Mouse (Mus musculus): ENCODE measurements around the gene Itpr2. TPM values are rescaled to one million over a fixed set of nuclear protein-coding genes. Genes with fewer than 3 reads are reported as not detected.
A peak's percentile ranks its signal among the peaks of the same experiment; 100 is the strongest.

Itpr2 gene
- polyA plus RNA-seq, 1 experiment from 2014 or later = 6.2 TPM

- Histone ChIP-seq H3K4me3 (replicated peaks; ENCODE audit: low read length) (no peak overlapping the region), H3K9me3 (ENCODE audit: control insufficient read depth, low read length) (no peaks in the 10 kb centered on the region), H3K36me3 (replicated peaks; ENCODE audit: control insufficient read depth, insufficient read depth) (no peaks in the 10 kb centered on the region), H3K27me3 (ENCODE audit: control insufficient read depth, insufficient read depth, low read length) (no peaks in the 10 kb centered on the region), H3K9ac (no peak overlapping the region), H3K27ac (no peak overlapping the region), H3K4me2 (replicated peaks) (no peak overlapping the region), H3K4me1 (replicated peaks; ENCODE audit: control insufficient read depth, insufficient read depth, low read length) (0 out of 2 replicates have a peak, but pooled peaks cover 4% of the 10 kb centered on the region)
- 67% methylated on average over 15 of the region's 15 CpGs for WGBS
- DNase-seq (ENCODE audit: low spot score) (no peak), ATAC-seq (ENCODE audit: low FRiP score) (no peak)
Measured at GRCm38 (mm10) chr6:146083056-146083961, 418.7 kb downstream of the Itpr2 start.

GRCm38 (mm10) chr6:146082476-146082875 is 419.5 kb downstream of the Itpr2 start:
- WGBS = 95% methylated on average over 9 of the region's 9 CpGs
- Histone ChIP-seq H3K4me3 (replicated peaks; ENCODE audit: low read length) (no peak overlapping the region), H3K27ac (no peak overlapping the region), H3K4me2 (replicated peaks) (no peak overlapping the region), H3K27me3 (ENCODE audit: control insufficient read depth, insufficient read depth, low read length) (no peaks in the 10 kb centered on the region), H3K9me3 (ENCODE audit: control insufficient read depth, low read length) (no peaks in the 10 kb centered on the region), H3K36me3 (replicated peaks; ENCODE audit: control insufficient read depth, insufficient read depth) (no peaks in the 10 kb centered on the region), H3K9ac (no peak overlapping the region), H3K4me1 (replicated peaks; ENCODE audit: control insufficient read depth, insufficient read depth, low read length) (0 out of 2 replicates have a peak, but pooled peaks cover 4% of the 10 kb centered on the region)
- ATAC-seq (ENCODE audit: low FRiP score) = no peak
- no peak for DNase-seq (ENCODE audit: low spot score)

- DNase-seq (ENCODE audit: low spot score) = no peak
- Histone ChIP-seq H3K27ac (no peak overlapping the region), H3K4me2 (replicated peaks) (no peak overlapping the region), H3K27me3 (ENCODE audit: control insufficient read depth, insufficient read depth, low read length) (no peaks in the 10 kb centered on the region), H3K9ac (no peak overlapping the region), H3K9me3 (ENCODE audit: control insufficient read depth, low read length) (no peaks in the 10 kb centered on the region), H3K4me3 (replicated peaks; ENCODE audit: low read length) (no peak overlapping the region), H3K4me1 (replicated peaks; ENCODE audit: control insufficient read depth, insufficient read depth, low read length) (0 out of 2 replicates have a peak, but pooled peaks cover 4% of the 10 kb centered on the region), H3K36me3 (replicated peaks; ENCODE audit: control insufficient read depth, insufficient read depth) (no peaks in the 10 kb centered on the region)
- no peak for ATAC-seq (ENCODE audit: low FRiP score)
- 89% methylated on average over 8 of the region's 8 CpGs for WGBS
Measured at GRCm38 (mm10) chr6:146081578-146081977, 420.4 kb downstream of the Itpr2 start.

GRCm38 (mm10) chr6:146080546-146081512 is 421.2 kb downstream of the Itpr2 start:
- H3K4me1 ChIP-seq (replicated peaks; ENCODE audit: control insufficient read depth, insufficient read depth, low read length) = 0 out of 2 replicates have a peak, but pooled peaks cover 4% of the 10 kb centered on the region
- no peaks in the 10 kb centered on the region for H3K9me3 ChIP-seq (ENCODE audit: control insufficient read depth, low read length)
- ATAC-seq (ENCODE audit: low FRiP score) = no peak
- H3K36me3 ChIP-seq (replicated peaks; ENCODE audit: control insufficient read depth, insufficient read depth) = no peaks in the 10 kb centered on the region
- no peak overlapping the region for H3K9ac ChIP-seq
- no peak for DNase-seq (ENCODE audit: low spot score)
- WGBS = 72% methylated on average over 18 of the region's 18 CpGs
- no peak overlapping the region for H3K4me2 ChIP-seq (replicated peaks)
- H3K4me3 ChIP-seq (replicated peaks; ENCODE audit: low read length) = no peak overlapping the region
- H3K27ac ChIP-seq = no peak overlapping the region
- H3K27me3 ChIP-seq (ENCODE audit: control insufficient read depth, insufficient read depth, low read length) = no peaks in the 10 kb centered on the region

GRCm38 (mm10) chr6:146079734-146080443 is 422.1 kb downstream of the Itpr2 start:
- Histone ChIP-seq H3K9ac (no peak overlapping the region), H3K36me3 (replicated peaks; ENCODE audit: control insufficient read depth, insufficient read depth) (no peaks in the 10 kb centered on the region), H3K27ac (no peak overlapping the region), H3K4me3 (replicated peaks; ENCODE audit: low read length) (no peak overlapping the region), H3K27me3 (ENCODE audit: control insufficient read depth, insufficient read depth, low read length) (no peaks in the 10 kb centered on the region), H3K4me2 (replicated peaks) (no peak overlapping the region), H3K9me3 (ENCODE audit: control insufficient read depth, low read length) (no peaks in the 10 kb centered on the region), H3K4me1 (replicated peaks; ENCODE audit: control insufficient read depth, insufficient read depth, low read length) (0 out of 2 replicates have a peak, but pooled peaks cover 4% of the 10 kb centered on the region)
- DNase-seq (ENCODE audit: low spot score) (no peak), ATAC-seq (ENCODE audit: low FRiP score) (no peak)
- 56% methylated on average over 3 of the region's 3 CpGs for WGBS

GRCm38 (mm10) chr6:146079261-146079660 is 422.8 kb downstream of the Itpr2 start:
- H3K9ac ChIP-seq = no peak overlapping the region
- 47% methylated on average over 5 of the region's 5 CpGs for WGBS
- no peak for ATAC-seq (ENCODE audit: low FRiP score)

GRCm38 (mm10) chr6:146078136-146078535 is 423.9 kb downstream of the Itpr2 start:
- DNase-seq (ENCODE audit: low spot score) (no peak), ATAC-seq (ENCODE audit: low FRiP score) (no peak)
- Histone ChIP-seq H3K36me3 (replicated peaks; ENCODE audit: control insufficient read depth, insufficient read depth) (no peaks in the 10 kb centered on the region), H3K4me2 (replicated peaks) (no peak overlapping the region), H3K4me1 (replicated peaks; ENCODE audit: control insufficient read depth, insufficient read depth, low read length) (0 out of 2 replicates have a peak, but pooled peaks cover 4% of the 10 kb centered on the region), H3K27me3 (ENCODE audit: control insufficient read depth, insufficient read depth, low read length) (no peaks in the 10 kb centered on the region), H3K9ac (no peak overlapping the region), H3K4me3 (replicated peaks; ENCODE audit: low read length) (no peak overlapping the region), H3K9me3 (ENCODE audit: control insufficient read depth, low read length) (peaks cover 7% of the 10 kb centered on the region; the same call in 1 of the 2 replicates), H3K27ac (no peak overlapping the region)
- 88% methylated on average over 15 of the region's 15 CpGs for WGBS

More at GRCm38 (mm10) chr6:146079261-146079660, 422.8 kb downstream of the Itpr2 start:
- DNase-seq (ENCODE audit: low spot score) = peak; percentile 78
- Histone ChIP-seq H3K36me3 (replicated peaks; ENCODE audit: control insufficient read depth, insufficient read depth) (no peaks in the 10 kb centered on the region), H3K4me2 (replicated peaks) (no peak overlapping the region), H3K27me3 (ENCODE audit: control insufficient read depth, insufficient read depth, low read length) (no peaks in the 10 kb centered on the region), H3K4me1 (replicated peaks; ENCODE audit: control insufficient read depth, insufficient read depth, low read length) (0 out of 2 replicates have a peak, but pooled peaks cover 4% of the 10 kb centered on the region), H3K27ac (no peak overlapping the region), H3K4me3 (replicated peaks; ENCODE audit: low read length) (no peak overlapping the region), H3K9me3 (ENCODE audit: control insufficient read depth, low read length) (no peaks in the 10 kb centered on the region)

GRCm38 (mm10) chr6:146077124-146077889 is 424.7 kb downstream of the Itpr2 start:
- H3K27me3 ChIP-seq (ENCODE audit: control insufficient read depth, insufficient read depth, low read length) = no peaks in the 10 kb centered on the region
- H3K36me3 ChIP-seq (replicated peaks; ENCODE audit: control insufficient read depth, insufficient read depth) = no peaks in the 10 kb centered on the region
- H3K9ac ChIP-seq = no peak overlapping the region

More at GRCm38 (mm10) chr6:146077124-146077889, 424.7 kb downstream of the Itpr2 start:
- H3K4me3 ChIP-seq (replicated peaks; ENCODE audit: low read length) = no peak overlapping the region
- no peak overlapping the region for H3K27ac ChIP-seq
- DNase-seq (ENCODE audit: low spot score) = no peak
- ATAC-seq (ENCODE audit: low FRiP score) = no peak
- H3K9me3 ChIP-seq (ENCODE audit: control insufficient read depth, low read length) = peaks cover 7% of the 10 kb centered on the region; the same call in 1 of the 2 replicates
- 86% methylated on average over 11 of the region's 11 CpGs for WGBS
- H3K4me1 ChIP-seq (replicated peaks; ENCODE audit: control insufficient read depth, insufficient read depth, low read length) = 0 out of 2 replicates have a peak, but pooled peaks cover 4% of the 10 kb centered on the region
- H3K4me2 ChIP-seq (replicated peaks) = no peak overlapping the region

Measured in hindbrain, embryonic 14.5 days (tissue).